Mouse (Mus musculus): ENCODE results near the gene Wwox. TPM values are rescaled to one million over a fixed set of nuclear protein-coding genes. Genes with fewer than 3 reads are reported as not detected.

Wwox gene
- polyA plus RNA-seq, 1 experiment from 2014 or later = 11.3 TPM

DNA sequence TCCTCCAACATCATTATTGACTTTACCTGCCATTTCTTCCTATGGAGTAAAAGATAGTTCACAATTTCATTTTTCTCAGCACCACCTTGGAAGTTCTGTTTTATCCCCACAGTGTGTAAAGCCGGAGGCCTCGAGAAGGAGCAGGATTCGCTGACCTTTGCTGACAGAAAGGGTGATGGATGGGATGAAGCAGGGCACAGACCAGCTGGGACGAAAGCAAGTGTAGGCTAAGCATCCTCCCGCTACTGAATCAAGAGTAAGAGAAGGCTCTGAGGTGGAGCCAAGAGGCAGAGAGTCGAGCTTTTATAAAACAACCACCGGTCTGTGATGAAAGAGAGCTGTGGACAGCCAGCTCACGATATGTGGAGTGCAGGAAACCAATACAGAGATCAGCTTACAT lies 850.8 kb downstream of the Wwox start:
- H3K9me3 ChIP-seq (ENCODE audit: control insufficient read depth, low read length) = no peaks in the 10 kb centered on the region
- 61% methylated on average over 8 of the region's 8 CpGs for WGBS
- H3K4me1 ChIP-seq (ENCODE audit: control insufficient read depth in 2 of 2, insufficient read depth in 2 of 2, low read length in 2 of 2) = no peaks in the 10 kb centered on the region
- no peak overlapping the region for H3K27ac ChIP-seq (replicated peaks in 1 of 2; ENCODE audit: control insufficient read depth in 1 of 2, insufficient read depth in 1 of 2, low read depth in 2 of 2, low read length in 2 of 2)
- no peaks in the 10 kb centered on the region for H3K36me3 ChIP-seq (ENCODE audit: control insufficient read depth, insufficient read depth, low read length)
- H3K4me3 ChIP-seq (ENCODE audit: control insufficient read depth in 1 of 2, insufficient read depth in 1 of 2, low read depth in 1 of 2, low read length in 2 of 2) = no peak overlapping the region
- no peak overlapping the region for H3K4me2 ChIP-seq (ENCODE audit: low read length)
- H3K27me3 ChIP-seq (ENCODE audit: control insufficient read depth, insufficient read depth, low read length) = no peaks in the 10 kb centered on the region
- H3K9ac ChIP-seq (ENCODE audit: low read length) = no peak overlapping the region
- ATAC-seq (ENCODE audit: insufficient number of reproducible peaks, insufficient read depth, low FRiP score, low read depth) = no peak

DNA sequence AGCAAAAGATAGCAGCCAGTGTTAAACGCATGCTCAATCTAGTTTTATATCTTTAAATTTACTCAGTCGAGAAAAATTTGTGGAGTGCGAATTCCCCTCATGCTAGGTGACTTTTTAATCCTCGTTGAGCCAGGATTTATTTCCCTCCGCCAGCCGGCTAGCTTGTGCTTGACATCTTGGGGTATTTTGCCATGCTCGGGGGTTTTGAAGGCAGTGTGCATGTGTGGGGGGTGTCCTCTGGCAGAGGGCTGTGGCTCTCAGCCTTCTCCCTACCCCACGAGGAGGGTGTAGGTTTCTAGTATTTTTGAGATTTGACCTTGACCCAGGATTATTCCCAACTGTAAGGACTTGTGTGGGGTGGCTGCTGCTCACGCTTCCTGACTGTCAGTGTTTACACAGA lies 857.3 kb downstream of the Wwox start:
- Histone ChIP-seq H3K4me2 (ENCODE audit: low read length) (no peak overlapping the region), H3K9me3 (ENCODE audit: control insufficient read depth, low read length) (no peaks in the 10 kb centered on the region), H3K27ac (replicated peaks in 1 of 2; ENCODE audit: control insufficient read depth in 1 of 2, insufficient read depth in 1 of 2, low read depth in 2 of 2, low read length in 2 of 2) (no peak overlapping the region), H3K27me3 (ENCODE audit: control insufficient read depth, insufficient read depth, low read length) (no peaks in the 10 kb centered on the region), H3K9ac (ENCODE audit: low read length) (no peak overlapping the region), H3K36me3 (ENCODE audit: control insufficient read depth, insufficient read depth, low read length) (no peaks in the 10 kb centered on the region), H3K4me3 (ENCODE audit: control insufficient read depth in 1 of 2, insufficient read depth in 1 of 2, low read depth in 1 of 2, low read length in 2 of 2) (no peak overlapping the region), H3K4me1 (ENCODE audit: control insufficient read depth in 2 of 2, insufficient read depth in 2 of 2, low read length in 2 of 2) (no peaks in the 10 kb centered on the region)
- ATAC-seq (ENCODE audit: insufficient number of reproducible peaks, insufficient read depth, low FRiP score, low read depth) = no peak
- 71% methylated on average over 9 of the region's 9 CpGs for WGBS

DNA sequence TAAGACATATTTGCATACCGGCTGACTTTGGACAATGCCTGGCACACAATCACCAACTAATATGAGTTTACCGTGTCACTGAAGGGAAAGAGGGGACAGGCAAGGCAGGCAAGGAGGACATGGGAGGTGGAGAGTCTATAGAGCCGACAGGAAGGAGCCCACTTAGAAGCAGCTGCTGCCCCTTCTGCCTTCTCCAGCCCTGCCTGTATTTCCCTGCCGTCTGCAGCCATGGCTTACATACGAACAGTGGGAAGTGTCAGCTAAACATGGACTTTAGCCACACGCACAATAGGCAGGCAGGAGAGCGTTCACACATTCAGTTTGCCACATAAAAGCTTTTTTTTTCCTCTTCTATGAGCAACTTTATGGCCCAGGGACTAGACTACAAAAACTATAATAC lies 863.0 kb downstream of the Wwox start:
- Histone ChIP-seq H3K4me2 (ENCODE audit: low read length) (no peak overlapping the region), H3K4me3 (ENCODE audit: control insufficient read depth in 1 of 2, insufficient read depth in 1 of 2, low read depth in 1 of 2, low read length in 2 of 2) (no peak overlapping the region), H3K9me3 (ENCODE audit: control insufficient read depth, low read length) (no peaks in the 10 kb centered on the region), H3K27ac (replicated peaks in 1 of 2; ENCODE audit: control insufficient read depth in 1 of 2, insufficient read depth in 1 of 2, low read depth in 2 of 2, low read length in 2 of 2) (no peak overlapping the region), H3K27me3 (ENCODE audit: control insufficient read depth, insufficient read depth, low read length) (no peaks in the 10 kb centered on the region), H3K36me3 (ENCODE audit: control insufficient read depth, insufficient read depth, low read length) (no peaks in the 10 kb centered on the region), H3K4me1 (ENCODE audit: control insufficient read depth in 2 of 2, insufficient read depth in 2 of 2, low read length in 2 of 2) (peaks cover 2 to 3% of the 10 kb centered on the region in 2 experiments; a peak in 2 of 4 replicates), H3K9ac (ENCODE audit: low read length) (no peak overlapping the region)
- ATAC-seq (ENCODE audit: insufficient number of reproducible peaks, insufficient read depth, low FRiP score, low read depth) = no peak
- 62% methylated on average over 7 of the region's 7 CpGs for WGBS

DNA sequence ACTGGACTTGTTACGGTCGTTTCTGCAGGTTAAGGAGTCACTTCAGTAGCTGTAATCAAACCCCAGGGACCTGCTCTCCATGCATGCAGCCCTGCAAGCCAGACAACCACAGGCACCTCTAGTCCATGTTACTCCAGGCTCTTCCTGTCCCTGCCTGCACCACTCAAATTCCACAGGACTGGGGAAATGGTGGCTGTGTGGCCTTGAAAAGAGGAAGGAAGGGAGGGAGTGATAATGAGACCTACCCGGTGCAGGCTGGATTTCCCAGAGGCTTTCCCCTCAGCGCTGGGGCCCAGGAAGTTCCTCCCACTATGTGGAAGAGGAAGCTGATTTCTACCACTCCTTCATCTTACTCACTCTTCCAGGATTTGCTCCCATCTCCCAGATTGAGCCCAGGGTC lies 868.0 kb downstream of the Wwox start:
- Histone ChIP-seq H3K9ac (ENCODE audit: low read length) (no peak overlapping the region), H3K36me3 (ENCODE audit: control insufficient read depth, insufficient read depth, low read length) (no peaks in the 10 kb centered on the region), H3K4me2 (ENCODE audit: low read length) (no peak overlapping the region), H3K4me1 (ENCODE audit: control insufficient read depth in 2 of 2, insufficient read depth in 2 of 2, low read length in 2 of 2) (peaks cover 3% of the 10 kb centered on the region in 2 experiments; a peak in 2 of 4 replicates), H3K27me3 (ENCODE audit: control insufficient read depth, insufficient read depth, low read length) (no peaks in the 10 kb centered on the region), H3K27ac (replicated peaks in 1 of 2; ENCODE audit: control insufficient read depth in 1 of 2, insufficient read depth in 1 of 2, low read depth in 2 of 2, low read length in 2 of 2) (no peak overlapping the region), H3K4me3 (ENCODE audit: control insufficient read depth in 1 of 2, insufficient read depth in 1 of 2, low read depth in 1 of 2, low read length in 2 of 2) (no peak overlapping the region), H3K9me3 (ENCODE audit: control insufficient read depth, low read length) (no peaks in the 10 kb centered on the region)
- WGBS = 32% methylated on average over 4 of the region's 4 CpGs
- no peak for ATAC-seq (ENCODE audit: insufficient number of reproducible peaks, insufficient read depth, low FRiP score, low read depth)

DNA sequence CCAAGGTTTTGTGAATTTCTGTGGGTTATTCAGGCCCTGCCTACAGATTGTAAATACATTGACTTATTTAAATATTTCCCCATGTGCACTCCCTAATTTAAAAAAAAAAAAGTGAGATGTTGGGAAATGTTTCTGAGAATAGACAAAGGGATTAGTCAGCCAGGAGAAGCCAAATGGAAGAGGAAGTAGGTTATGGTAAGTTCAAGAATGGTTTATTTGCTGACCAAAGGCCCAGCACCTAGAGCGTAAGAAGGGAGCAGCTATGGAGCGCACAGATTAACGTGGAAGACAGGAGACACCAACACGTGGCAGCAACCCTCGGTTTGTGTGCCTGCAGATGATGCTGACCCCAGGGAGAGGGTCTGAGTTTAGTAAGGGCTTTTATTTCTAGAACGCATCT lies 871.5 kb downstream of the Wwox start:
- no peak overlapping the region for H3K9ac ChIP-seq (ENCODE audit: low read length)
- H3K4me3 ChIP-seq (ENCODE audit: control insufficient read depth in 1 of 2, insufficient read depth in 1 of 2, low read depth in 1 of 2, low read length in 2 of 2) = no peak overlapping the region
- H3K27me3 ChIP-seq (ENCODE audit: control insufficient read depth, insufficient read depth, low read length) = no peaks in the 10 kb centered on the region
- H3K36me3 ChIP-seq (ENCODE audit: control insufficient read depth, insufficient read depth, low read length) = no peaks in the 10 kb centered on the region
- no peak overlapping the region for H3K4me2 ChIP-seq (ENCODE audit: low read length)
- no peak for ATAC-seq (ENCODE audit: insufficient number of reproducible peaks, insufficient read depth, low FRiP score, low read depth)
- no peaks in the 10 kb centered on the region for H3K9me3 ChIP-seq (ENCODE audit: control insufficient read depth, low read length)
- peaks cover 3% of the 10 kb centered on the region in 2 experiments; a peak in 1 of 4 replicates for H3K4me1 ChIP-seq (ENCODE audit: control insufficient read depth in 2 of 2, insufficient read depth in 2 of 2, low read length in 2 of 2)
- 90% methylated on average over 6 of the region's 6 CpGs for WGBS
- no peak overlapping the region for H3K27ac ChIP-seq (replicated peaks in 1 of 2; ENCODE audit: control insufficient read depth in 1 of 2, insufficient read depth in 1 of 2, low read depth in 2 of 2, low read length in 2 of 2)

DNA sequence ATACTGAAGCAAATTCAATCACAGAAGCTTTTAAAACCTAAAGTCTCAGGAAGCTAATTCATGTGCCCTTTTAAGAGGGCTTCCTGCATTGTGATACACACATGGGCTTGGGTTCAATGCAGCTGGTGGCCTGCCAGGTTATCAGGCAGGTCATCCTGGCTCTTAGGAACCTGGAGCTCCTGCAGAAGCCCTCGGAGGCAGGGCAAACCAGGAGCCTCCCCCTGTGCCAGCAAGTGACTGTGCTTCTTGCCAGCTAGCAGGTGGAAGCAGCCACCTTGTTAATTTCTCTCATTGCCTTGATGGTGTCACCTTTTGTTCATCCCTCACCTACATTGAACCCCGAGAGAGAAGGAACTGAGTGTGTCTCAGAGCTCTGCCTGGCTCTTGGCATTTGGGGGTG lies 872.9 kb downstream of the Wwox start:
- Histone ChIP-seq H3K9me3 (ENCODE audit: control insufficient read depth, low read length) (no peaks in the 10 kb centered on the region), H3K36me3 (ENCODE audit: control insufficient read depth, insufficient read depth, low read length) (no peaks in the 10 kb centered on the region), H3K4me1 (ENCODE audit: control insufficient read depth in 2 of 2, insufficient read depth in 2 of 2, low read length in 2 of 2) (peaks cover under 1 to 2% of the 10 kb centered on the region in 2 experiments; a peak in 1 of 4 replicates), H3K4me2 (ENCODE audit: low read length) (no peak overlapping the region), H3K9ac (ENCODE audit: low read length) (no peak overlapping the region), H3K27me3 (ENCODE audit: control insufficient read depth, insufficient read depth, low read length) (no peaks in the 10 kb centered on the region), H3K4me3 (ENCODE audit: control insufficient read depth in 1 of 2, insufficient read depth in 1 of 2, low read depth in 1 of 2, low read length in 2 of 2) (no peak overlapping the region), H3K27ac (replicated peaks in 1 of 2; ENCODE audit: control insufficient read depth in 1 of 2, insufficient read depth in 1 of 2, low read depth in 2 of 2, low read length in 2 of 2) (no peak overlapping the region)
- WGBS = 58% methylated on average over 2 of the region's 2 CpGs
- ATAC-seq (ENCODE audit: insufficient number of reproducible peaks, insufficient read depth, low FRiP score, low read depth) = no peak

DNA sequence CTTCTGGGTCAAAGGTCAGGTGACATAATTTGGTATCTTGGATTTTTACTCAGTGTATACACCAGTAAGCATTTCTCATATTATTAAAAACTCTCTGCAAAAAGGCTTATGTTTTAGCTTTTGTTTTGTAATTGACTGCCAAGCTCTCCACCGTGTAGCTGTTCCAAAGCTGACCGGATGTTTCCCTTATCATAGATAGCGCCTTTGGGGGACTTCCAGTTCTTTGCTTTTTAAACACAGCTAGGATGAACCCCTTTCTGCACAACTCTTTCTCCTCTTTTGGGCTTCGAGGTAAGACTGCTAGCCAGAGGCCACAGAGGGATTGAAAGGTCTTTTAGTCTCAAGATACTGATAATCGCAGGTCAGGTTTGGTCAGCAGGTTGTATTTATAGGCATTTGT lies 883.0 kb downstream of the Wwox start:
- 51% methylated on average over 5 of the region's 5 CpGs for WGBS
- H3K36me3 ChIP-seq (ENCODE audit: control insufficient read depth, insufficient read depth, low read length) = no peaks in the 10 kb centered on the region
- ATAC-seq (ENCODE audit: insufficient number of reproducible peaks, insufficient read depth, low FRiP score, low read depth) = no peak

DNA sequence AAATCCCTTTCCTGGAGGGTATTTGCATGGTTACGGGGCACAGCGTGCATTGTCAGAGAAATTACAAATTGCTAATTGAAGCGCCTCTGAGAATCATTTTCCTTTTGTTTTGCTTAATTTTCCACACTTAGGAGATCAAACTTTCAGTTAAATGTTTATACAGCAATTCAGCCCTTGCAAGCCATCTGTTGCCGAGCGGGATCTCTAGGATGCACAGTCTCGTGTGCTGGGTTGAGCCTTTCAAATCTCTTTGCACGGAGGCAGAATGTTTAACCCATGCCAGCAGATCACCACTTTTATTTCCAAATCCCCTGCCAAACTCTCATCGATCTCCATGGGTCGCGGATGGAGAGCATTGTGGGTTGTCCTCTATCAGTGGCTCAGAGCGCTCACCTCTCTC lies 891.2 kb downstream of the Wwox start:
- Histone ChIP-seq H3K4me1 (ENCODE audit: control insufficient read depth in 2 of 2, insufficient read depth in 2 of 2, low read length in 2 of 2) (0 out of 4 replicates have a peak, but pooled peaks cover 0 to 4% of the 10 kb centered on the region in 2 experiments), H3K4me3 (ENCODE audit: control insufficient read depth in 1 of 2, insufficient read depth in 1 of 2, low read depth in 1 of 2, low read length in 2 of 2) (no peak overlapping the region)
- no peak for ATAC-seq (ENCODE audit: insufficient number of reproducible peaks, insufficient read depth, low FRiP score, low read depth)

More for the DNA sequence above, 883.0 kb downstream of the Wwox start:
- Histone ChIP-seq H3K27ac (replicated peaks in 1 of 2; ENCODE audit: control insufficient read depth in 1 of 2, insufficient read depth in 1 of 2, low read depth in 2 of 2, low read length in 2 of 2) (no peak overlapping the region), H3K9ac (ENCODE audit: low read length) (no peak overlapping the region), H3K9me3 (ENCODE audit: control insufficient read depth, low read length) (no peaks in the 10 kb centered on the region), H3K4me3 (ENCODE audit: control insufficient read depth in 1 of 2, insufficient read depth in 1 of 2, low read depth in 1 of 2, low read length in 2 of 2) (no peak overlapping the region), H3K4me1 (ENCODE audit: control insufficient read depth in 2 of 2, insufficient read depth in 2 of 2, low read length in 2 of 2) (no peaks in the 10 kb centered on the region; a peak in 1 of 4 replicates), H3K27me3 (ENCODE audit: control insufficient read depth, insufficient read depth, low read length) (no peaks in the 10 kb centered on the region), H3K4me2 (ENCODE audit: low read length) (no peak overlapping the region)

More for the DNA sequence above, 891.2 kb downstream of the Wwox start:
- H3K27ac ChIP-seq (replicated peaks in 1 of 2; ENCODE audit: control insufficient read depth in 1 of 2, insufficient read depth in 1 of 2, low read depth in 2 of 2, low read length in 2 of 2) = no peak overlapping the region
- H3K9ac ChIP-seq (ENCODE audit: low read length) = no peak overlapping the region
- H3K36me3 ChIP-seq (ENCODE audit: control insufficient read depth, insufficient read depth, low read length) = no peaks in the 10 kb centered on the region
- 85% methylated on average over 11 of the region's 11 CpGs for WGBS
- no peaks in the 10 kb centered on the region for H3K9me3 ChIP-seq (ENCODE audit: control insufficient read depth, low read length)
- no peaks in the 10 kb centered on the region for H3K27me3 ChIP-seq (ENCODE audit: control insufficient read depth, insufficient read depth, low read length)
- H3K4me2 ChIP-seq (ENCODE audit: low read length) = no peak overlapping the region
